Mouse (Mus musculus) Patski (cell line): ENCODE measurements around the gene Klrg2. TPM values are rescaled to one million over a fixed set of nuclear protein-coding genes. Genes with fewer than 3 reads are reported as not detected.

ENCODE experiments used
- ATAC-seq: fragments of 100-300 bp; one replicate; pipeline ENCODE4 v1.8.0; 2021
- CTCF ChIA-PET: fragments of 350-600 bp; sonication (Branson Sonifier 250); formaldehyde crosslinking; loops from one replicate; lab custom pipeline; 2022; ENCODE audit warnings: inconsistent platforms; lab: Charles Lee
- POLR2A ChIA-PET: fragments of 350-600 bp; sonication (Branson Sonifier 250); formaldehyde crosslinking; loops from one replicate; lab custom pipeline; 2022; ENCODE audit warnings: antibody characterized with exemption, inconsistent platforms; lab: Charles Lee
- DNase-seq: peaks from one replicate; pipeline ENCODE4 v3.0.0-alpha.2; 2011; ENCODE audit warnings: low read depth, low spot score
- H3K27me3 ChIP-seq: fragments of 371-371 bp; one replicate; pipeline ENCODE4 v1.5.1; 2021
- CTCF ChIP-seq: fragments of 100-300 bp; IDR thresholded peaks from one replicate; pipeline ENCODE4 v1.5.1; 2021
- in situ Hi-C: fragments of 300-500 bp; cut with MboI; formaldehyde crosslinking; loops from 3 replicates; pipeline ENCODE4 v1.11.1; 2018; ENCODE audit warnings: low pct_unique_long_range_greater_than_20kb, mixed read lengths
- polyA plus RNA-seq: library from polyadenylated mRNA; unstranded; gene quantifications from one replicate; pipeline ENCODE4 v1.2.3, GENCODE M21; 2021

Gene Klrg2
- polyA plus RNA-seq, 1 experiment from 2014 or later: 24.7 TPM

DNA sequence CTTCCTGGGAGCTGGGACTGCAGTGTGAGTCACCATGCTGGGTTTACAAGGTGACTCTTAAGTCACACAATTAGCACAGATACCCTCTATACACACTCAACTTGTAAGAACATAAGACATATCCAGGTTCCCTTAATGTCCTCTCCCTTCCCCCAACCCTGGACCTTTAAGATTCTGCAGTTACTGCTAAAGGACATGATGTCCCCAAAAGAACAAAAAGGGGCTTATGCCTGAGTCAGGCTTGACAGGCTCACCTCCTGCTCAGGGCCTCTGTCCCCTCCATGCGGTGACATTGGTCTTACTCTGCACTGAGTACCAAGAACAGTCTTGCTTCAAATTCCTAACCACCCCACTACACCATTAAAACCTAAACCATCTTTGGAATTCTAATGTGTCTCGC is 4.2 kb downstream of the Klrg2 start:
- POLR2A ChIA-PET: interaction anchor here (0.5 kb wide), 1 partner anchor 56 kb away, joined by 3 read pairs; no protein-coding TSS in a partner anchor
- no peak for TF ChIP-seq CTCF
- in situ Hi-C loops: no loop called here
- CTCF ChIA-PET: no interaction called here
- H3K27me3 ChIP-seq: no peaks in the 10 kb centered on the region
- ATAC-seq (no peak), DNase-seq (no peak)

DNA sequence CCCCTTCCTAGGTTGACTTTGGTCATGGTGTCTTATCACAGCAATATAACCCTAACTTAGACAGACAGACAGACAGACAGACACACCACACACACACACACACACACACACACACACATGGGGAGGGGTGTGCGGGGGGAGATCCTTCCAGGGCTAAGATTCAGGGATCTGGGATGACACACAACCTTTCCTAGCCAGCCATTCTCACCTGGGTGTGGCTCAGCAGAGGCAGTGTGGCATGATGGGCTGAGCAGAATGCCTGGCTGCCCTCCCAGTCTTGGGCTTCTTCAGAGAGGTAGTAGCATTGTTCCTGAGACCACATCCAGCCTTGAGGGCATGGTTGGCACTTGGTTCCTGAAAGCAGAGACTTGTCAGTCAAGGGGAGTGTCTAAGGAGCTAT is 7.5 kb downstream of the Klrg2 start:
- H3K27me3 ChIP-seq: no peaks in the 10 kb centered on the region
- in situ Hi-C loops: no loop called here
- POLR2A ChIA-PET: no interaction called here
- CTCF ChIA-PET: interaction anchor here (0.6 kb wide), 1 partner anchor 58 kb away, joined by 3 read pairs; no protein-coding TSS in a partner anchor
- no peak for TF ChIP-seq CTCF
- no peak for ATAC-seq
- DNase-seq: no peak

DNA sequence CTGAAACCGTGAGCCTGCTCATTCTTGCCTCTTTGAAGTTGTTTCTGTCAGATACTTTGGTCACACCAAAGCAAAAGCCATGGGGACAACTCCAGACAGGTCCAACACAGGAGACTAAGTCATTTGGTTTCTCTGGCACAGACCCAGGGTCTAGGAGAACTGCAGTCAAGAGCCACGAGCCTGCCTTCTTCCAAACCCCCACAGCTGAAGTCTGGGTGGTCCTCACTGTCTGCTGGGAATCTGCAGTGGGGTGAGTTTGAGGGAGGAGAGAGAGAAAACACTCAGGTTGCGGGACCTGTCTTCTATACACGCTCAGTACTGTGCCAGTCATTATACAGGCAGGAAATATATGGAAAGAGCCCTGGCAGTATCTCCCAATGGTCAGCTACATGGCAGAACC is 9.6 kb downstream of the Klrg2 start:
- ChIA-PET CTCF (no interaction called here), POLR2A (no interaction called here)
- TF ChIP-seq CTCF: no peak
- no peaks in the 10 kb centered on the region for H3K27me3 ChIP-seq
- ATAC-seq: no peak
- DNase-seq: no peak
- in situ Hi-C loops: no loop called here

DNA sequence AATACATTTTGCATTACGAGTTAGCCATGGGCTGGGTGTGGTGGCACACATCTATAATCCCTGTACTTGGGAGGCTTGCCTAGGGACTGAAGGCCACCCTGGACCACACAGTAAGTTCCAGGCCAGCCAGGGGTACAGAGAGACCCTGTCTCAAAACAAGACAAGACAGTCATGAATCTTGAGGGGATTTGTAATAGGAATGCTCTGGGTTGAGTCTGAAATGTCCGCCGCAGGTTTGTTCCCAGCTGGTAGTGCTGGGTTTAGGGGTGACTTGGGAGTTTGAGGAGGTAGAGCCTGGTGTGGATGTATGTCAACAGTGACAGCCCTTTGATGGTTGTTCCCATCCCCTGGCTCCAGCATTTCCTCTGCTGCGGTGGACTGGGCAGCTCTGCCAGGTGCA is 10.0 kb downstream of the Klrg2 start:
- ChIA-PET POLR2A (no interaction called here), CTCF (no interaction called here)
- in situ Hi-C loops: no loop called here
- DNase-seq (no peak), ATAC-seq (no peak)
- TF ChIP-seq CTCF: no peak
- no peaks in the 10 kb centered on the region for H3K27me3 ChIP-seq

DNA sequence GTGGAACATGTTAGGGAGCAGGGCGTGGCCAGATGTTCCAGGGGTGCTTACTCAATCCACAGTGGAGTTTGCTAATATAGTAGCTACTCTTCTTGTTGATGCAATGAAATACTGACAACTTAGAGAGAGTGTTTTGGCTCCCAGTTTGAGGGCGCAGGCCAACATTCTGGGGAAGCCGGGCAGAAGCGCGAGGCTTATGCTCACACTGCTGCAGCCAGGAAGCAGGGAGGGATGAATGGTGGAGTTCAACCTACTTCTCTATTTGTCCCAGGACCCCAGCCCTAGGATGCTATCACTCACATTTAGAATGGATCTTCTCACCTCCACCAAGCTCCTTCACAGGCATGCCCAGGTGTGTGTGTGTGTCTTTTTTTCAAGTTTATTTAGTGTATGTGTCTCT is 11.0 kb downstream of the Klrg2 start:
- DNase-seq (no peak), ATAC-seq (no peak)
- H3K27me3 ChIP-seq: no peaks in the 10 kb centered on the region
- in situ Hi-C loops: no loop called here
- CTCF ChIA-PET: interaction anchor here (1.7 kb wide), 1 partner anchor 16 kb away, joined by 7 read pairs; no protein-coding TSS in a partner anchor
- TF ChIP-seq CTCF: no peak
- POLR2A ChIA-PET: interaction anchor here (1.1 kb wide), 1 partner anchor 30 kb away, joined by 3 read pairs; no protein-coding TSS in a partner anchor

DNA sequence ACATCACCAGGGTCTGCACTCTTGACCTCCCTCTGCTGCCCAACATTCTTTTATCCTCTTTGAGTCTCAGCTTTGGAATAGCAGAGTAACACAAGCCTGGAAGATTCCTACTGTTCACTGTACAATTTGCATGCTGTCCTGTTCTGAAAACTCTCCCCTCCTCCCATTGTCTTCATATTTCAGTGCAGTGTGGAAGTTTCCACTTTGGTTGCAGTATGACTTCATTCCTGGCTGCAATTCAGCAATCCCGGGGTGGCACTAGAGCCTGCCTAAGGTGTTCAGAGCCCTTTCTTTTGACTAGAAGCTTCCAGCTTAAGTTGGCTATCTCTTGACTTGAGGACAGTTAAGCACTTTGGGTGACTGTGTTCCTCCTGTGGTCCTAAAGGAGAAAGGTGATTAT is 12.6 kb downstream of the Klrg2 start:
- peak; percentile 54 for ATAC-seq
- no peak for TF ChIP-seq CTCF
- in situ Hi-C loops: no loop called here
- no peak for DNase-seq
- no peaks in the 10 kb centered on the region for H3K27me3 ChIP-seq
- ChIA-PET CTCF (interaction anchor here (0.8 to 1.7 kb wide), 3 partner anchors 17 to 80 kb away, joined by 3 to 7 read pairs (median 3); no protein-coding TSS in a partner anchor), POLR2A (no interaction called here)

DNA sequence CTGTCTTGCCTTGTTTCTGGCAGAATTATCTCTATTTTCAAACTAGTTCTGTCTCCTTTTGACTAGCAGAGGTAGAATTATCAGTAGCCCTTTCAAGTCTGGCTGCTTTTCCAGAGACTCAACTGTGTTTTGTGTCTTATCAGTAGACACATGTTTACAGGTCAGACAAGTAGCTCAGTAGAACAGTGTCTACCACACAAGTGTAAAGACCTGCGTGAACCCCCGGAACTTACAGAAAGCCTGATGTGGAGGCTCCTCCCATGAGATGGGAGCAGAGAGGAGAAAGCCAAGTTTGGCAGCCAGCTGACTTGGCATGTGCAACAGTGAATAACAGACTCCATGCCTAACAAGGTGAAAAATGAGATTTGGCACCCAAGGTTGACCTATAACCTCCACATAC is 13.6 kb downstream of the Klrg2 start:
- ATAC-seq (no peak), DNase-seq (no peak)
- H3K27me3 ChIP-seq: no peaks in the 10 kb centered on the region
- no peak for TF ChIP-seq CTCF
- POLR2A ChIA-PET: no interaction called here
- CTCF ChIA-PET: interaction anchor here (1.3 to 1.5 kb wide), 2 partner anchors 24 to 64 kb away, joined by 3 to 4 read pairs; no protein-coding TSS in a partner anchor
- in situ Hi-C loops: no loop called here

DNA sequence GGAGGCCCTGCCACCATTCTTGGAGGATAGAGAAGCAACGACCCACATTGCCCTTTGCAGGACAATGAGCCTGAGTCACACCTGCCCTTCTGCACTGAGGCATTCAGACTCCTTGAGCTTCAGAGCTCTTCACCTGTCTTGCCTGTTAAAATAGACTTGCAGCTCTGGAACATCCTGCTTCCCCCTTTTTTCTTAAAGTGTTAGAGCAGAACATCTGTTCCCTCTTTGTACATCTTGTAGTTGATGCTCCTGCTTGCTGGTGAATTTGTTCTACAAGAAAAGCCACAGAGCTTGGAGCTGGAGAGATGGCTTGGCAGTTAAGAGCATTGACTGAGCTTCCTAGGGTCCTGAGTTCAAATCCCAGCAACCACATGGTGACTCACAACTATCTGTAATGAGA is 14.6 kb downstream of the Klrg2 start:
- no peak for ATAC-seq
- TF ChIP-seq CTCF: no peak
- no peak for DNase-seq
- CTCF ChIA-PET: interaction anchor here (1.3 to 1.6 kb wide), 2 partner anchors 25 to 26 kb away, joined by 4 to 5 read pairs; no protein-coding TSS in a partner anchor
- H3K27me3 ChIP-seq: no peaks in the 10 kb centered on the region
- in situ Hi-C loops: no loop called here
- POLR2A ChIA-PET: no interaction called here

DNA sequence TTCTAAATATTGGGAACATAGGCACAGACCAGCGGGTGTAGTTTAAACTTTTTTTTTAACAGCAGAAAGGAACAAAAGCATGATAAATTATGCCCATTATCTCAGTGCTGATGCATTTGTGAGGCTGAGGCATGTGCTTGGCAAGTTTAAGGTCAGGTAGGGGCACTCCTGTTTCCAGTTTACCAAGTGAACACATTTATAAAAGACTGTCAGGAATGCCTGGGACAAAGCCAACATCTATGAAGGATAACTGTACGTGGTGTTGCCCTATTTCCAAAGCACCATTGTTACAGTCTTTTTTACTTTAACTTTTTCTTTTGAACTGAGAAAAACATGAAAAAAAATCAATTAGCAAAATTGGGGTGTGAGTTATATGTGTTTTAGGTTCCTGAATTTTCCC is 27.1 kb downstream of the Klrg2 start:
- no peak for TF ChIP-seq CTCF
- POLR2A ChIA-PET: no interaction called here

DNA sequence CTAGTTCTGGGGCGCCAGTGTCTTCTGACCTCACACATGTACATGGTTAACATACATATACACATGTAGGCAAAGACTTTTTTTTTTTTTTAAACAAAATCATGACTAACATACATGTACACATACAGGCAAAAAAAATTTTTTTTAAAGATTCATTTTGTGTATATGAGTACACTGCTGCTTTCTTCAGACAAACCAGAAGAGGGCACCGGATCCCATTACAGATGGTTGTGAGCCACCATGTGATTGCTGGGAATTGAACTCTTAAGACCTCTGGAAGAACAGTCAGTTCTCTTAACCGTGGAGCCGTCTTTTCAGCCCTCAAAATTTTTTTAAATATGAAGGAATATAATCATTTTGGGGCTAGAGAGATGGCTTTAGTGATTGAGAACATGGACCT is 39.6 kb downstream of the Klrg2 start:
- in situ Hi-C loops: no loop called here
- peak; percentile 69 for TF ChIP-seq CTCF
- ChIA-PET CTCF (interaction anchor here (1.4 to 1.8 kb wide), 2 partner anchors 9 to 25 kb away, joined by 4 to 5 read pairs; no protein-coding TSS in a partner anchor), POLR2A (no interaction called here)
- H3K27me3 ChIP-seq: no peaks in the 10 kb centered on the region
- ATAC-seq: no peak
- DNase-seq: no peak

More for the DNA sequence above, 27.1 kb downstream of the Klrg2 start:
- DNase-seq (no peak), ATAC-seq (no peak)
- CTCF ChIA-PET: no interaction called here
- no peaks in the 10 kb centered on the region for H3K27me3 ChIP-seq
- in situ Hi-C loops: no loop called here

DNA sequence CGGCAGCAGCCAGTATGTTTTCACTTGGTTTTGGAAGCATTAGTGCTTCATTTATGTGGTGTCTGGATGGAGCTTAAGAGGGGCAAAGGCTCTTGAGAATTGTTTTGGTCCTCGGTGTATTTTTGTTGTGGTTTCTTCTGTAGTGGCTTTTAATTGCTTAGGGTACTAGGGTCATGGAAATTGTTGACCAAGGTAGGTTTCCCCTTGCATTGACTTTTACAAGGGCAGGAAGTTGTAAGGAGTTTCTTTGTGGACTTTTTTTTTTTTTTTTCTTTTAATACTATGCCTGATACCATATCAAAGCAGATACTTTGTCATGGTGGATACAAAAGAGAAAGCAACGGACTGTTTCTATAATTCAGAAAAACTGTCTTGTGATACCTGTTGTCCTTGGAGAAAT is 55.3 kb downstream of the Klrg2 start:
- ATAC-seq: no peak
- no peak for DNase-seq
- ChIA-PET CTCF (interaction anchor here (0.7 to 0.9 kb wide), 2 partner anchors 10 kb away, joined by 3 to 4 read pairs; no protein-coding TSS in a partner anchor), POLR2A (interaction anchor here (0.9 kb wide), 1 partner anchor 18 kb away, joined by 5 read pairs; no protein-coding TSS in a partner anchor)
- TF ChIP-seq CTCF: no peak
- H3K27me3 ChIP-seq: no peaks in the 10 kb centered on the region
- in situ Hi-C loops: no loop called here
